Mouse (Mus musculus) lung, adult 2 months (tissue): ENCODE data around the gene Alox5ap. TPM values are rescaled to one million over a fixed set of nuclear protein-coding genes. Genes with fewer than 3 reads are reported as not detected.
A peak's percentile ranks its signal among the peaks of the same experiment; 100 is the strongest.

ENCODE experiments used
- DNase-seq: peaks from one replicate; pipeline ENCODE4 v3.0.0; 2022
- H3K4me1 ChIP-seq: fragments of 200-500 bp; 2 replicates; pipeline ENCODE4 v1.6.1; 2011; ENCODE audit warnings: low read length; ENCODE audit not compliant: control insufficient read depth, insufficient read depth
- H3K4me3 ChIP-seq: fragments of 200-500 bp; replicated peaks from 2 replicates; pipeline ENCODE3; 2011; ENCODE audit warnings: low read depth, mild to moderate bottlenecking, control low read depth, low read length; ENCODE audit errors: extremely low read depth
- CTCF ChIP-seq: fragments of 200-500 bp; IDR thresholded peaks from 2 replicates; pipeline ENCODE4 v1.5.1; 2011; ENCODE audit warnings: mild to moderate bottlenecking, low read length, control low read depth; ENCODE audit not compliant: insufficient read depth
- POLR2A ChIP-seq: fragments of 200-500 bp; IDR thresholded peaks from 2 replicates; pipeline ENCODE4 v1.6.1; 2011; ENCODE audit warnings: low read depth, mild to moderate bottlenecking, control low read depth, low read length, borderline replicate concordance; ENCODE audit errors: extremely low read depth
- WGBS: fragments of 180-500 bp; shearing (Covaris S2); methylation state at CpG from one replicate; pipeline ENCODE4 v1.1.7; 2018; 5-methylcytosine and 5-hydroxymethylcytosine counted together
- polyA plus RNA-seq: library from polyadenylated mRNA; depleted of rRNA; stranded (reverse); fragments of >200 nt; gene quantifications from 2 replicates; pipeline ENCODE4 v1.2.3, GENCODE M21; 2012

Alox5ap gene
- polyA plus RNA-seq, 1 experiment = 104 TPM

- DNase-seq = no peak
- Histone ChIP-seq H3K4me3 (no peak overlapping the region), H3K4me1 (no peaks in the 10 kb centered on the region)
- WGBS = 71% methylated on average over 24 of the region's 24 CpGs
- no peak for TF ChIP-seq POLR2A
- TF ChIP-seq CTCF = no peak
Measured at GRCm38 (mm10) chr5:149237221-149237950, 27.2 kb upstream of the Alox5ap start.

- peaks cover 2% of the 10 kb centered on the region for H3K4me1 ChIP-seq
- TF ChIP-seq CTCF (no peak), POLR2A (no peak)
- WGBS = 85% methylated on average over 5 of the region's 5 CpGs
- no peak for DNase-seq
- H3K4me3 ChIP-seq = no peak overlapping the region
Measured at GRCm38 (mm10) chr5:149242467-149242866, 22.1 kb upstream of the Alox5ap start.

- 46% methylated on average over 5 of the region's 5 CpGs for WGBS
- TF ChIP-seq CTCF (no peak), POLR2A (no peak)
- no peak for DNase-seq
Measured at GRCm38 (mm10) chr5:149243053-149243452, 21.5 kb upstream of the Alox5ap start.

GRCm38 (mm10) chr5:149245391-149245964, 19.1 kb upstream of the Alox5ap start:
- WGBS = 26% methylated on average over 9 of the region's 9 CpGs
- no peak for TF ChIP-seq CTCF
- no peak for TF ChIP-seq POLR2A
- H3K4me3 ChIP-seq = peak overlapping the region; percentile 60
- no peak for DNase-seq
- peaks cover 3% of the 10 kb centered on the region for H3K4me1 ChIP-seq

More at GRCm38 (mm10) chr5:149243053-149243452, 21.5 kb upstream of the Alox5ap start:
- Histone ChIP-seq H3K4me1 (peaks cover 3% of the 10 kb centered on the region), H3K4me3 (no peak overlapping the region)

- DNase-seq = peak; percentile 11
- Histone ChIP-seq H3K4me1 (peaks cover 3% of the 10 kb centered on the region), H3K4me3 (peak overlapping the region; percentile 60)
- WGBS = 11% methylated on average over 16 of the region's 16 CpGs
- TF ChIP-seq CTCF (no peak), POLR2A (0 out of 2 replicates have a peak, but pooled peaks have one; percentile 48)
Measured at GRCm38 (mm10) chr5:149245965-149246470, 18.5 kb upstream of the Alox5ap start.

GRCm38 (mm10) chr5:149247047-149247904, 17.3 kb upstream of the Alox5ap start:
- WGBS = 14% methylated on average over 20 of the region's 20 CpGs
- peak; percentile 7 for DNase-seq
- Histone ChIP-seq H3K4me3 (peak overlapping the region; percentile 6), H3K4me1 (peaks cover 3% of the 10 kb centered on the region)
- TF ChIP-seq CTCF (no peak), POLR2A (no peak)

GRCm38 (mm10) chr5:149252303-149252702, 12.3 kb upstream of the Alox5ap start:
- Histone ChIP-seq H3K4me3 (no peak overlapping the region), H3K4me1 (peaks cover 2% of the 10 kb centered on the region; the same call in 1 of the 2 replicates)
- DNase-seq = no peak
- TF ChIP-seq CTCF = no peak
- no peak for TF ChIP-seq POLR2A
- 70% methylated on average over 3 of the region's 3 CpGs for WGBS

- H3K4me3 ChIP-seq = no peak overlapping the region
- no peak for DNase-seq
- 65% methylated on average over 2 of the region's 2 CpGs for WGBS
- TF ChIP-seq POLR2A (no peak), CTCF (no peak)
- no peaks in the 10 kb centered on the region for H3K4me1 ChIP-seq
Measured at GRCm38 (mm10) chr5:149253491-149253890, 11.1 kb upstream of the Alox5ap start.

GRCm38 (mm10) chr5:149255522-149255921, 9.0 kb upstream of the Alox5ap start:
- H3K4me1 ChIP-seq = no peaks in the 10 kb centered on the region
- no peak for DNase-seq
- WGBS = 86% methylated on average over 2 of the region's 2 CpGs
- no peak overlapping the region for H3K4me3 ChIP-seq
- TF ChIP-seq CTCF (no peak), POLR2A (no peak)
